Mouse (Mus musculus) hindbrain, embryonic 15.5 days (tissue): ENCODE measurements around the gene Sox8. TPM values are rescaled to one million over a fixed set of nuclear protein-coding genes. Genes with fewer than 3 reads are reported as not detected.
A peak's percentile ranks its signal among the peaks of the same experiment; 100 is the strongest.

Source experiments
- ATAC-seq: fragments of 200-750 bp; cut with Nextera tagmentation; 2 replicates; pipeline ENCODE4 v1.8.0; 2017; ENCODE audit warnings: low read depth, moderate number of reproducible peaks, moderate TSS enrichment; ENCODE audit not compliant: low FRiP score
- H3K27ac ChIP-seq: fragments of 300-500 bp; sonication (generic); replicated peaks from 2 replicates; pipeline ENCODE4 v1.5.1; 2015; ENCODE audit warnings: mild to moderate bottlenecking, inconsistent platforms
- H3K27me3 ChIP-seq: fragments of 300-500 bp; sonication (generic); 2 replicates; pipeline ENCODE4 v1.6.1; 2015; ENCODE audit warnings: control low read depth, inconsistent platforms
- H3K36me3 ChIP-seq: fragments of 300-500 bp; sonication (generic); 2 replicates; pipeline ENCODE4 v1.6.1; 2015; ENCODE audit warnings: control low read depth, inconsistent platforms
- H3K4me1 ChIP-seq: fragments of 300-500 bp; sonication (generic); replicated peaks from 2 replicates; pipeline ENCODE4 v1.6.1; 2015; ENCODE audit warnings: control low read depth, inconsistent platforms
- H3K4me2 ChIP-seq: fragments of 300-500 bp; sonication (generic); 2 replicates; pipeline ENCODE4 v1.6.1; 2015; ENCODE audit warnings: moderate library complexity, mild to moderate bottlenecking, inconsistent platforms
- H3K4me3 ChIP-seq: fragments of 300-500 bp; sonication (generic); 2 replicates; pipeline ENCODE4 v1.5.1; 2015; ENCODE audit warnings: mild to moderate bottlenecking, inconsistent platforms
- H3K9ac ChIP-seq: fragments of 300-500 bp; sonication (generic); 2 replicates; pipeline ENCODE4 v1.6.1; 2015; ENCODE audit warnings: inconsistent platforms
- H3K9me3 ChIP-seq: fragments of 300-500 bp; sonication (generic); 2 replicates; pipeline ENCODE4 v1.6.1; 2016; ENCODE audit warnings: control low read depth, inconsistent platforms
- WGBS: fragments of 180-500 bp; shearing (Covaris S2); methylation state at CpG from one replicate; pipeline ENCODE4 v1.1.7; 2015; 5-methylcytosine and 5-hydroxymethylcytosine counted together
- polyA plus RNA-seq: library from polyadenylated mRNA; unstranded; fragments of >200 nt; fragmentation: Nextera tagmentation; extraction: Ambion mirVana; gene quantifications from 2 replicates; pipeline ENCODE4 v1.2.1, GENCODE M21; 2015

Sox8 gene
- polyA plus RNA-seq = 17.8 and 23.8 TPM in 2 replicates

DNA sequence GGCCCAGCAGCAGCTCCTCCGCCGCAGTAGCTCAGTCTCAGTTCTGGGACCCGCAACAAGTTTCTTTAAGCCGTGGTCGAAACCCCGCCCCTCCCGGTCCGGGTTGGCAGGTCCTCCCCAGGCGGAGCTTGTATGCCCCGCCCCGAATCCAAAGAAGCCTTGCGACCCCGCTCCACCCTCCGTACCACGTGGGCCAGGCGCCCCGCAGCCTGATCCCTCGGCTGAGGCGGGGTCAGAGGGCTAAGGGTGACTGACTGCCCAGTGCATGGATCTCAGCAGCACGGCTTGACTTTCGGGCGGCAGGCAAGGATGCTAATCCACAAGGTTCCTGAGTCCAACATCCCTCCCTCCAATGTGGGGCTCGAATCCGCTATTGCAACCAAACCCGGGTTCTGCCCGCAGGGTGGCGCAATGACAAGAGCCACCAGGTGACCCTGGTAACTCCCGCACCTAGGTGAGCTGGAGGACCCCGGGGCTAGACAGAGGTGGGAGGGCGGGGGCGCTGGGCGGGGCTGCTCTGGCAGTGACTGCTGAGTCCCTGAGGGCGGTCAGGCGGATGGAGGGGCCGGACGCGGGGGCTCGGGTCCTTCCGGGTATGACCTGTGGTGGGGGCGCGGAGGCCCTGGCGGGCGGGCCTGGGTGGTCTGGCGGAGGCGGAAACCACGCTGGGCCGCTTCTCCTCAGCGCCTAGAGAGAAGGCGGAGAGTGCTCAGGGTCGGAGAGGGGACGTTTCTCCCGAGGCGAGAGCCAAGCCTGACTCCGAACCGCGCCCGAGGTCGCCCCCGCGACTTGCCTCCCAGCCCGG, at the start of gene Sox8:
Sox8 (minus strand) TSS at position 39 of the 805 bp plus-strand sequence.
- H3K36me3 ChIP-seq = no peaks in the 10 kb centered on the region
- H3K4me1 ChIP-seq = peaks cover 42% of the 10 kb centered on the region
- peak within 1 kb of the TSS; percentile 94 for H3K4me2 ChIP-seq
- H3K9me3 ChIP-seq = no peaks in the 10 kb centered on the region
- peak within 1 kb of the TSS; percentile 54 for H3K4me3 ChIP-seq
- under 1% methylated on average over 61 of the region's 61 CpGs for WGBS
- H3K9ac ChIP-seq = peak within 1 kb of the TSS; percentile 59
- ATAC-seq = peak; percentile 66
- H3K27me3 ChIP-seq = peaks cover 22% of the 10 kb centered on the region; the same call in 1 of the 2 replicates
- peak within 1 kb of the TSS; percentile 25; the same call in 1 of the 2 replicates for H3K27ac ChIP-seq

DNA sequence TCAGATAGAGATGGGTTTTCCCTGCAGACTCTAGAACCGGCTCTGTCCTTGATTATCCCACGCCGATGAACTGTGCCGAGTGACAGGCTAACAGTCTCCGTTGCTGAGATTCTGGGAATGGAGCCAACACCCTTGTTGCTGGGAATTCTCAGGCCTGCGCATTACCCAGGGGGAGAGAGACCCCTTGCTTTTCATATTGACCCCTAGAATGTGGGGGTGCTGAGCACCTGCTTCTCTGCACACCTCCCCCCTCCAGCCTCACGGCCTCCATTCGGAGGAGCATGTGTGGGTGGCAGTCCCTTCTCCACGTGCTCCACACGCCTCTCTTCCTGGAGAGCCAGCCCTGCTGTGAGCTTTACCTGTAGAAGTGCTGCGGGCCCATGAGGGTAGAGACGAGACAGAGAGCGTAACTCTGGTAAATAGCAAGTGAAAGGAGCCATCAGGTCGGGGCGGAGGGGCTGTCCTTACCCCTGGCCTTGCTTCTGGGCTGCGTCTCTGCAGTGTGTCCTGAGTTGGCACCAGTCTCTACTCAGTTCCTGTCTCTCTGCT, 48.1 kb upstream of the Sox8 start:
- H3K4me2 ChIP-seq = no peak overlapping the region; the same call in 1 of the 2 replicates
- H3K4me1 ChIP-seq = peaks cover 20% of the 10 kb centered on the region
- no peak overlapping the region for H3K4me3 ChIP-seq
- no peaks in the 10 kb centered on the region for H3K9me3 ChIP-seq
- no peaks in the 10 kb centered on the region for H3K27me3 ChIP-seq
- WGBS = 34% methylated on average over 16 of the region's 16 CpGs
- peak overlapping the region; percentile 56 for H3K27ac ChIP-seq
- peak; percentile 75 for ATAC-seq
- H3K9ac ChIP-seq = no peak overlapping the region
- no peaks in the 10 kb centered on the region for H3K36me3 ChIP-seq

DNA sequence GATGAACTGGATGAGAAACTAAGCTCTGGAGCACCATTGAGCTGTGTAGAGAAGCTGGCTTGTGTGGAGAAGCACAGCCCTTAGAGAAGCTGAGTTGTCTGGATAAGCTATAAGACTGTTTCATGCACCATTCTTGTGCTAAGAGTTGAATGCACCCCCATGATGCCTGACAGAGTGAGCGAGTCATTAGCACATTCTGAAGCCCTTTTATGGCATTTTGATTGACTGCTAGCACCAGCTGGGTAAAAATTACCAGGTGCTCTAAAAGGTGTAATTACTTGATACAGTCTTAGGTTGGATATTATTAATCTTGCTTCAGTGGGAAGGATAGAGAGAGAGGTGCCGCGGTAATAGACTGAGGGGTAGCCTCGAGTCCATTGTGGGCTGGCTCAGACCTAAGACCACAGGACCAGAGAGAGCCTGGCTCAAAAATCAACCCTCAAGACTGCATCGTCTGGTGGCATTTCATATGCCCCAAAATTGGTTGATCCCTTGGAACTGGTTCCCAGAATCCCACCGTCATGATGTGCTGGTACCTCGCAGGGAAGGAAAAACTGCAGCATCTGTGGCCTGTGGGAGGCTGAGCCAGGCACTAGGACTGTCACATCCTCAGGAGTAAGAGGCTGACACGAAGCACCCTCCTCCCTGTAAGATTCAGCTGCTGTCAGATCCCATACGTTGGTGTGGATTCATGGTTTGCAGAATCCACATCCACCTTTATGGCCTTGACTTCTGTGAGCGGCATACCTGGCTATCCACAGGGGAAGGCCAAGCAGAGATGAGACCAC, 44.4 kb upstream of the Sox8 start:
- Histone ChIP-seq H3K27ac (no peak overlapping the region), H3K27me3 (no peaks in the 10 kb centered on the region), H3K4me2 (no peak overlapping the region), H3K4me1 (peaks cover 26% of the 10 kb centered on the region), H3K4me3 (no peak overlapping the region), H3K9me3 (no peaks in the 10 kb centered on the region), H3K36me3 (no peaks in the 10 kb centered on the region), H3K9ac (no peak overlapping the region)
- WGBS = 83% methylated on average over 10 of the region's 10 CpGs
- ATAC-seq = no peak

DNA sequence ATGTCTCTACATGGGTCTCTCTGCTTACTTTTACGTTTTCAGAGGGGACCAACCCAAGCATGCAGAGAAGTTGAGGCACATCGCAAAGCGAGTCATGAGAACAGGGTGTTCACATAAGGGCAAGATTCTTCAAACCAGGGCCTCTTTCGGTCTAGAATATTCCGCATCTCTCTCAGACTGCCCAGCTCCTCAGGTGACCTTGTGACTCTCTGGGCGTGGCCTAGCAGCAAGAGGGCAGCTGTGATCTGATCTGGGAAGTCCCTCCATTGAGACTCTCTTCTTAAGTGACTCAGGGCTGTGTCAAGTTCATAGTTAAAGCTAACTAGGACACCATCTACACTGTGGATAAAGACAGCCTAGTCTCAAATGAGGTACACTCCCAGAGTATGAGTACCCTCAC, 42.8 kb upstream of the Sox8 start:
- Histone ChIP-seq H3K4me2 (no peak overlapping the region), H3K9ac (no peak overlapping the region), H3K9me3 (no peaks in the 10 kb centered on the region), H3K4me1 (peaks cover 28% of the 10 kb centered on the region), H3K27me3 (no peaks in the 10 kb centered on the region), H3K27ac (no peak overlapping the region), H3K36me3 (no peaks in the 10 kb centered on the region), H3K4me3 (no peak overlapping the region)
- WGBS = 97% methylated on average over 6 of the region's 6 CpGs
- ATAC-seq = no peak

DNA sequence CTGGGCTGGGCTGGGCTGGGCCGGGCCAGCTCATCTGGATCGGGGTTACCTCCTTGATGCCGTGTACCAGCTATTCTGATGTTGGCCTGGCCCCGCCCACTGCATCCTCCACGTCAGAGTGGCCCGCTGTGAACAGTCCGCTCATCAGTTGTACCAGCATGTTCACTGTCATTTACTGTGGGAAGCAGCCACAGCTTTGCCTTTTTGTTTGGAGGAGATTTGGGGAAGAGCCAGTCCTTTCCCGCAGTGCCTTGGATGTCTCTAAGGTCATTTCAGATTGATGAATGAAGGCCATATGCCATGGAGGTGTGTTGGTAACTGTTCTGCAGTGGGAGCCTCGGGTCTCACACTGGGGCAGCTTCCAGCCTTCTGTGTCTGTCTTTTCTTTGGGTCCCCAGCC, 42.1 kb upstream of the Sox8 start:
- Histone ChIP-seq H3K9ac (no peak overlapping the region), H3K4me3 (no peak overlapping the region), H3K4me1 (peaks cover 23% of the 10 kb centered on the region), H3K36me3 (no peaks in the 10 kb centered on the region), H3K4me2 (no peak overlapping the region), H3K27ac (no peak overlapping the region), H3K27me3 (no peaks in the 10 kb centered on the region), H3K9me3 (no peaks in the 10 kb centered on the region)
- no peak for ATAC-seq
- WGBS = 74% methylated on average over 9 of the region's 9 CpGs

DNA sequence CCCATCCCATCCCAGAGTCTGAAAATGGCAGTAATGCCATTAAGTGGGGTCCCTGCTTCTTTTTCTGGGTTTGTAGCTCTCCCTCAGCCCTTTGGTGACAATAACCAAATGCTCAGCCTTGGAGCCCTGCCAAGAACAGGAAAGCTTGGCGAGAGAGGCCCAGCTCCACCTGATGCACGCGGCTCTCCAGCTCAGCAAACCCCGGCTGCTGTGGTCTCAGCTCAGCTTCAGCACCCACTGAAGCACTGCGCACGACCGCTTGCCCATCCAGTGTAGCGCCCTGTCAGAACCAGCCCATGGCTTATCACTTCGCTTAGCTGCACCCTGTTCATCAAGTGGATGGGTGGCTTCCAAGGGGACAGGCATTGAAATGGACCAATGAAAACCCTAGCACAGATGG, 39.7 kb upstream of the Sox8 start:
- Histone ChIP-seq H3K4me1 (peaks cover 21% of the 10 kb centered on the region), H3K27me3 (no peaks in the 10 kb centered on the region), H3K4me3 (no peak overlapping the region), H3K4me2 (no peak overlapping the region), H3K27ac (peak overlapping the region; percentile 51), H3K9ac (no peak overlapping the region), H3K9me3 (no peaks in the 10 kb centered on the region), H3K36me3 (no peaks in the 10 kb centered on the region)
- WGBS = 42% methylated on average over 9 of the region's 9 CpGs
- ATAC-seq = 0 out of 2 replicates have a peak, but pooled peaks have one; percentile 24

DNA sequence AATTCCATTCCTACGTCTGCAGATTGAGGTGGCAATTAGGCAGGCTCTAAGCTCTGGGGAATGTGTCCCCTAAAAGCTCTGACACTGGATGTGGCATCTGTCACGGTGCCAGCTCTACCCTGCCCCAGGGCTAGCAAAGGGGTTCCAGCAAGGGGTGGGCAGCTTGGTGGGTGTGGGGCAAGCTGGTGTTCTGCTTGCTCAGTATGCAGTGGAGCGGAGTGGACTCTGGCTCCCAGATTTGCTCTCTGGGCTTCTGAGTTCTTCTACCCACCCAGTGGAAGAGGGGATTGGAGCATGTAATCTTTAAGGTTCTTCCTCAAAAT, 39.0 kb upstream of the Sox8 start:
- ATAC-seq = 0 out of 2 replicates have a peak, but pooled peaks have one; percentile 3
- no peak overlapping the region; the same call in 1 of the 2 replicates for H3K27ac ChIP-seq
- H3K9me3 ChIP-seq = no peaks in the 10 kb centered on the region
- H3K4me2 ChIP-seq = no peak overlapping the region
- WGBS = 32% methylated on average over 3 of the region's 3 CpGs
- no peak overlapping the region for H3K9ac ChIP-seq
- H3K4me1 ChIP-seq = peaks cover 21% of the 10 kb centered on the region
- no peak overlapping the region for H3K4me3 ChIP-seq
- H3K27me3 ChIP-seq = no peaks in the 10 kb centered on the region
- no peaks in the 10 kb centered on the region for H3K36me3 ChIP-seq

DNA sequence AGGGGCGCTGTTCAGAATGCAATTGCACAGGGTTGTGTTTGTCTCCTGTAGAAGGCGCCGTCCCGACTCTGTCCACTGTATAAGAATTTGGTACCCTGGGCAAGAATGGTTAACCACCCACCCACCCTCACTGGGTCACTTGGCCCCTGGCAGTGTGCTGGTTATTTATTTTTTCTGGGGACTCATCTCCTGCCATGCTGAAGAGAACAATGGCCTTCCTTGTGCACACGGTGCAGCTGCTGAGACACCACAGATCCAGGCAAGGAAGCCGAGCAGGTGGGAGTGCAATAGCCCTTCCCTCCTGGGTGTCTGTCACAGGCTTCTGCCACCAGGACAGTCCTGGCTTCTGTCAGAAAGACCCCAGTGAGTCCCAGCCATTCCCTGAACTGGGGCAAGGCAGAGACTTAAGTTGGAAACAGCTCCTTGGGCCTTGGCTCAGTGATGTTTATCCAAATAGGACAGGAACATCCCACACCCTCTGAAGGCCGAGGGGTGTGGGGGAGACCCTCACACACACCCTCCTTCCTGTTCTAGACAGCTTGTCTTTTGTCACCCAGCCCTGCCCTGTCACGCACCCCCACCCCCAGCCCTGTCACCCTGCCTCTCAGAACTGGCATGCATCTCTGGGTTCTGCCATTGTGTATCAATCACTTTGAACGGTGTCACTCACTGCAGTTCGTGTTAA, 38.5 kb upstream of the Sox8 start:
- no peak overlapping the region; the same call in 1 of the 2 replicates for H3K27ac ChIP-seq
- H3K27me3 ChIP-seq = no peaks in the 10 kb centered on the region
- no peaks in the 10 kb centered on the region for H3K9me3 ChIP-seq
- H3K9ac ChIP-seq = no peak overlapping the region
- no peak overlapping the region for H3K4me3 ChIP-seq
- H3K4me2 ChIP-seq = no peak overlapping the region
- no peaks in the 10 kb centered on the region for H3K36me3 ChIP-seq
- H3K4me1 ChIP-seq = peaks cover 21% of the 10 kb centered on the region
- 0 out of 2 replicates have a peak, but pooled peaks have one; percentile 43 for ATAC-seq
- 41% methylated on average over 10 of the region's 10 CpGs for WGBS

DNA sequence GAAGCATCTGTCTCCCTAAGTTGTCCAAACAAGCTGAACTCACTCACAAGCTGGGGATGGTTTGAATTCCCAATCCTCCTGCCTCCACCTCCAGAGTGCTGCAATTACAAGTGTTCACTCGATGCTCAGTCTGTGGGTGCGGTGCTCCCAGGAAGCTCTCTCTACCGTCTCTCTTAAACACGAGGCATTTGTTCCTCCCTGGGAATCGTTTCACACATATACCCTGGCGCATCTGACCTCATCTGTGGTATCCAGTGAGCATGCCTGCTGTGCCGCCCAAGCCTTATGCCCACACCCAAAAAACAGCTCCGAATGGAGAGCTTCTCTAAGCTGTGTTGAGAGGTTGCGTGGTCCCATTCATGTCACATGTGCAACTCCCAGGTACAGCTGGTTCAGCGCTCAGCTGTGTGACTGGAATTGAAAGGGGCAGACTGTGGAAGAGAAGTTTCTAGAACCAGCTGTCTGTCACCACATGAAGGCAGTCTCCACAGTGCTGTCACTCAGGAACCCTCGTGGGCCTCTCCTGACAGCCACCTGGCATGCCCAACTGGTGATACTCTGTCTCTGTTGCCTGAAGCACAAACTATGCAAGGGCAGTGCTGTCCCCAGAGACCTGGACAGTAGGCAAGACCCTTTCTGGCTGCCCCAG, 37.8 kb upstream of the Sox8 start:
- Histone ChIP-seq H3K4me3 (no peak overlapping the region), H3K27me3 (no peaks in the 10 kb centered on the region), H3K9ac (no peak overlapping the region), H3K4me1 (peaks cover 21% of the 10 kb centered on the region), H3K4me2 (no peak overlapping the region), H3K36me3 (no peaks in the 10 kb centered on the region), H3K27ac (no peak overlapping the region), H3K9me3 (no peaks in the 10 kb centered on the region)
- WGBS = 75% methylated on average over 11 of the region's 11 CpGs
- 0 out of 2 replicates have a peak, but pooled peaks have one; percentile 13 for ATAC-seq

DNA sequence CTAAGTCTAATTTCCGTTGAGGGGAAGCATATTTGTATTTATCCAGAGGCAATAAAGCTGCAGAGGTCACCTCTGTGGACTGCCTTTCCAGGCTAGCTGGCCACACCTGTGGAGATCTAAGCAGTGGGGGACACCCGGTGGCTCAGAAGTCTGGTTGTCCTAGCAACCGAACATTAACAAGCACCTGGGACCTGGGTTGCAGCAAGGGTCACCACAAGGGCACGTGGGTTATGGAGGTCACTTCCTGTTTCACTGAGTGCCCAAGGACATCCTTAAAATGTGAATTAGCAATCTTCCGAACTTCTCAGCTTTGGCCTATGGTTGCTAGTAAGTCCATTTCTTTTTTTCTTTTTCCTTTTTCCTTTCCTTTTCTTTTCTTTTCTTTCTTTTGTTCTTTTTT, 33.7 kb upstream of the Sox8 start:
- Histone ChIP-seq H3K27me3 (no peaks in the 10 kb centered on the region), H3K4me2 (no peak overlapping the region), H3K36me3 (no peaks in the 10 kb centered on the region), H3K27ac (no peak overlapping the region), H3K4me1 (peaks cover 8% of the 10 kb centered on the region), H3K9ac (no peak overlapping the region), H3K9me3 (no peaks in the 10 kb centered on the region), H3K4me3 (no peak overlapping the region)
- 55% methylated on average over 5 of the region's 5 CpGs for WGBS
- ATAC-seq = no peak

DNA sequence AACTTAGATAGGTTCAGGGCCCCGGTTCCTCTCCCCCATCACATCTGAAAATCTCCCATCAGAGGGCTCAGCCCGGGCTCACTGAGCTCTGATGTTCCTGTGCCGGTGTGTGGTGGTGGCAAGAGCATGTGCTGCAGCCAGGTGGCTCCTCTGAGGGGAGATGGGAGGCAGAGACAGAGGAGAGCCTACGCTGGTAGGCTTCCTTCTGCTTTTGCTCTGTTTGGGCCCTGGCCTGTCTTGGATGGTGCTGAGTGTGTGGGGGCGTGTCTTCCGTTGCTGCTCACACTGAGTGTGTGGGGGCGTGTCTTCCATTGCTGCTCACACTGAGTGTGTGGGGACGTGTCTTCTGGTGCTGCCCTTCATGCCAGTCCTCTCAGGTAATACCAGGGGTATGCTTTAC, 31.9 kb upstream of the Sox8 start:
- ATAC-seq = no peak
- 78% methylated on average over 8 of the region's 8 CpGs for WGBS

More for the DNA sequence above, 31.9 kb upstream of the Sox8 start:
- Histone ChIP-seq H3K4me3 (no peak overlapping the region), H3K9ac (no peak overlapping the region), H3K4me1 (no peaks in the 10 kb centered on the region), H3K4me2 (no peak overlapping the region), H3K36me3 (no peaks in the 10 kb centered on the region), H3K9me3 (no peaks in the 10 kb centered on the region), H3K27me3 (no peaks in the 10 kb centered on the region), H3K27ac (no peak overlapping the region)
